Mouse (Mus musculus) heart, postnatal 0 days (tissue): ENCODE measurements around the gene D430042O09Rik.

Source experiments
- CTCF ChIP-seq: IDR thresholded peaks from 2 replicates; pipeline ENCODE4 v1.5.1; 2016; ENCODE audit warnings: antibody characterized with exemption, control low read depth, low read depth
- EP300 ChIP-seq: IDR thresholded peaks from 2 replicates; pipeline ENCODE4 v1.6.1; 2016; ENCODE audit warnings: antibody characterized with exemption, low read depth

- no peak for TF ChIP-seq EP300
- no peak for TF ChIP-seq CTCF
Measured at GRCm38 (mm10) chr7:125864026-125864425, 156.3 kb downstream of the D430042O09Rik start.
